Mouse (Mus musculus) layer of hippocampus, adult 2 months (tissue): ENCODE data around the gene Cacna1h. TPM values are rescaled to one million over a fixed set of nuclear protein-coding genes. Genes with fewer than 3 reads are reported as not detected.

ENCODE experiments used
- DNase-seq, 2 experiments: peaks; one replicate each; pipeline ENCODE4 v3.0.0; 2022; ENCODE audit warnings: low spot score in 2 of 2
- H3K27ac ChIP-seq: fragments of 200-600 bp; 2 replicates; pipeline ENCODE4 v1.8.1; 2022
- H3K4me3 ChIP-seq: fragments of 200-600 bp; 2 replicates; pipeline ENCODE4 v1.8.1; 2022; ENCODE audit warnings: mild to moderate bottlenecking
- CTCF ChIP-seq: fragments of 200-600 bp; conservative IDR thresholded peaks from 2 replicates; pipeline ENCODE4 v1.8.1; 2022; ENCODE audit warnings: antibody characterized with exemption, mild to moderate bottlenecking, moderate library complexity
- long read RNA-seq, 2 experiments: library from polyadenylated mRNA; stranded (forward); transcript quantifications; one replicate each; pipeline ENCODE4 v2.0.0; 2021; ENCODE audit warnings: borderline mapping rate in 2 of 2
- total RNA-seq, 2 experiments: library from RNA; stranded (reverse); gene quantifications; 2 replicates each; pipeline ENCODE4 v1.2.3; 2021

Gene Cacna1h
- 100 to 1,000 TPM; 121 to 142 TPM for total RNA-seq
- long read RNA-seq, experiment 1, full-length matches to known transcripts = 8 of 30 reads
- long read RNA-seq, experiment 1, partial matches to known transcripts = 15 of 30 reads
- long read RNA-seq, experiment 1, other reads (novel, unspliced or antisense) = 7 of 30 reads
- long read RNA-seq, experiment 2, full-length matches to known transcripts = 11 of 53 reads
- long read RNA-seq, experiment 2, partial matches to known transcripts = 27 of 53 reads
- long read RNA-seq, experiment 2, other reads (novel, unspliced or antisense) = 15 of 53 reads

DNA sequence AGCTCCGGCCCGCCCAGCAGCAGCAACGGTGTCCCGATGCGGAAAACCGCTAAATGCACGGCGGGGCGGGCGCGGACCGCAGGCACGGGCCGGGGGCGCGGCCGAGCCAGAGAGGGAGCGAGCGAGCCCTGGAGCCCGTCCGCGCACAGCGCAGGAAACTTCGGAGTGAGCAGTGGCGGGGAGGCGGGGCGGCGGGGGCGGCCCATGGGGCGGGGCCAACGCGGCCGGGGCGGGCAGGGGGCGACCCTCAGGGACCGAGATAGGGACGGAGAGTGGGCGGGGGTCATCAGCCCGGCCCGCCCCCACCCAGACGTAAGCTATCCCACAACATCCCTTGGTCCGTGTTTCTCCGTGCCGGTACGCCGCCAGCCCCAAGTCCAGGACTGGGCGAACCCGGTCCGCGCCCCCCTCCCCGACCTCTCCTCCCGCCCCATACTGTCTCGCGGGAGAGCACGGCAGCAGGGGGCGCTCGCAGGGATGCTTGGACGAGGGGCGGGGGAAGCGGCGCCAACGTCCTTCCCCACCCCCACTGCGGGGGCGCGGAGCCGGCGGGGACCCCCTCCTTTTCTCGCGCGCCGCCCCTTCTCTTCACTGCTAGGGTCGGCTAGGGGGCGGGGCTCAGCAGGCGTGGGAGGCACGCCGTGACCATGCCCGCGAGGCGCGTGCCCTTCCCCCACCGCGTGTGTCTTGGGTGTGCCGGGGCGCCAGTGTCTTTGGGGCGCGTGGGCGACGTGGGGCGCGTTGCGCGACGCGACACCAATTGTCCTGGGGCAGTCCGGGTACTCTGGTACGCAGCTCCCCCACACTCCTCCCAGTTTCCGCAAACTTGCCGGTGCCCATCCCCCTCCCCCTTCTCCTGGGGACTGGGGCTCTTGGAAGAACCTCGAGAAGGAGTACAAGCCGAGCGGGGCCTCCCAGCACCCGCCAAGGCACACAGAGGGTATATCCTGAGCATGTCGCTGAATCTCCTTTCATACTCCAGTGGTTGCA is at the start of gene Cacna1h:
TSS of gene Cacna1h (minus strand) at position 167 of the 990 bp plus-strand sequence.
- DNase-seq = peak; percentile 73 to 81
- peak within 1 kb of the TSS; percentile 96 for H3K27ac ChIP-seq

DNA sequence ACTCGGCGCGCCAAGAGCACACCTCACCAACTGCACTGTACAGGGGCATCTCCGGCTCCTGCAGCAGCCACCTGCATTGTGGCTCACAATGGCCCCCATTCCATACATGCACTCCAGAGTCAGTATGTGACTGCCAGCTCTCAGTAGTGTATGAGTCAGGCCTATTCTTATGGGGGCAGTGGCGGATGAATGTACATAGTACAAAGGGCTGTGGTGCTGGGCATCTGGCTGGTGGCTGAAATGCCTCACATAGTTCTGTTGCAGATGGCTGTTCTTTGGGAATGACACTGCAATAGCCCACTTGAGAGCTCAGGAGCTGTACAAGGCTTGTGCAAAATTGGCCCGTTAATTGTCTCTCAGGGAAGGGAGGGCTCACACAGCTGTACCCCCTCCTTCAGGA is 48.5 kb upstream of the Cacna1h start:
- Histone ChIP-seq H3K4me3 (no peak overlapping the region), H3K27ac (no peak overlapping the region)
- TF ChIP-seq CTCF = no peak
- DNase-seq = no peak

More for the DNA sequence above, at the start of gene Cacna1h:
- peak; percentile 84 for TF ChIP-seq CTCF
- peak within 1 kb of the TSS; percentile 85 for H3K4me3 ChIP-seq

DNA sequence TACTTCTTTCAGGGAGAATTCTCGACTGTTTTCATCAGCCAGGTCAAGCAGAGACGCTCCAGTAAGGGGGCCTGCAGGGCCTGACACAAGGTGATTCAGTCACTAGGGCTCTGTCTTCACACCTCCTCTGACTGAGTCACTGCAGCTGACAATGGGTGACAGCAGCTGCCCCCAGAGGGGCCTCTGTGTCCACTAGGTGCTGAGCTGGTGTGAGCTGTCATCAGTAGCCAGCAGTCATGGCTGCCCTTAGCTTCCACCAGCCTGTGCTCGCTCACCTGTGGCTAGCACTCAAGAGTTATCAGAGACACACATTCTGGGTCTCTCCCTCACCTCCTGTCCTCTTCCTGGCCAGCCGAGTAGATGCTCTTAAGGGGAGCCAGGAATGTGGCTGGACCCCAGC is 47.2 kb upstream of the Cacna1h start:
- Histone ChIP-seq H3K4me3 (no peak overlapping the region), H3K27ac (no peak overlapping the region)
- TF ChIP-seq CTCF = no peak
- DNase-seq = no peak

DNA sequence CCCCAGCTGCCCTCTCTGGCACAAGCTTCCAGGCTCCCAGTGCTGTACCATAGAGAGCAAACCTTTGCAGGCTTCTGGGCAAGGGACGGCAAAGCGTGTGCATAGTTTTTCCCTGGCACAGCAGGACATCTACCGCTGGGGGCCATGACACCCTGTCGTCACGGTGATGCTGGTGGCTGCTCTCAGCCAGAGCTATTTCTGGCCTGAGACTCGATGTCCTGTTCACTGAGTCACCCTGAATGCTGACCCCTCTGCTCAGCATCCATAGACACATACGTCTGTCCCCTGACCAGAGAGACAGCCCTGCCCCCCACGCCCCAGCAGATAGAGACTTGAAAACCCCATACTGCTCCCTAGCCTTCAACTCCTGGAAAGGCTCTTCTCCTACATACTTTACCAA is 46.6 kb upstream of the Cacna1h start:
- H3K4me3 ChIP-seq = no peak overlapping the region
- H3K27ac ChIP-seq = no peak overlapping the region
- no peak for DNase-seq
- TF ChIP-seq CTCF = no peak

DNA sequence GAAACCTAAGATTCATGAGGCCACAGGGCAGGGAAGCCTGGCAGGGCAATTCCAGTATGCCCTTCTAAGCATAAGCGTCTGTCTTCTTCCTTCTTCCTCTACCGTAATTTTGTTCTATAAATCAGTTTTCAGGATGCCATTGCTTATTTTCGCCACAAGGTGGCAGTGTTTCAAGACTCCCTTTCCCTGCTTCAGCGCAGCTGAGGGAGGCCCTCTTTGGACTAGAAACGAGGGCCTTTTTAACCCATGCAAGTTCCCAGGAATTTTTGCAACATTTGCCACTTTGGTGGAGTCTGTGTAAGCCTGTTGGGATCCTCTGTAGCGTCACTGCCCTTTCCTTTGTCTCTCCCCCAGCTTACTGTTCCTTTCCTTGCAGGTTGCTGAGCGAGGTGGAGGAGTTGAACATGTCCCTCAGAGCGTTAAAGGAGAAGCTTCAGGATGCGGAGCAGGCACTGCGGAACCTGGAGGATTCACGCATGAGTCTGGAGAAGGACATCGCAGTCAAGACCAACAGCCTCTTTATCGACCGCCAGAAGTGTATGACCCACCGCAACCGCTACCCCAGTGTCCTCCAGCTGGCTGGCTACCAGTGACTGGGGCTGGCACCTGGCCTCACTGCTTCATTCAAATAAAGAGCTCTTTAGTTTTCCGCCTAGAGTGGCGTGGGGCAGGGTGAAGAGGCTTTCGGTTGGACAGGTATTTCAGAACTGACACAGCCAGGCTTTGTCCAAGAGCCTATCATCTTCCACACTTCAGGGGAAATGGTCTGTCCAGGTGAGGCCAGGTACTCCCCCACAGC is 42.6 kb upstream of the Cacna1h start:
- peak; percentile 54 to 68 for DNase-seq
- no peak overlapping the region for H3K27ac ChIP-seq
- peak; percentile 96 for TF ChIP-seq CTCF
- H3K4me3 ChIP-seq = no peak overlapping the region

DNA sequence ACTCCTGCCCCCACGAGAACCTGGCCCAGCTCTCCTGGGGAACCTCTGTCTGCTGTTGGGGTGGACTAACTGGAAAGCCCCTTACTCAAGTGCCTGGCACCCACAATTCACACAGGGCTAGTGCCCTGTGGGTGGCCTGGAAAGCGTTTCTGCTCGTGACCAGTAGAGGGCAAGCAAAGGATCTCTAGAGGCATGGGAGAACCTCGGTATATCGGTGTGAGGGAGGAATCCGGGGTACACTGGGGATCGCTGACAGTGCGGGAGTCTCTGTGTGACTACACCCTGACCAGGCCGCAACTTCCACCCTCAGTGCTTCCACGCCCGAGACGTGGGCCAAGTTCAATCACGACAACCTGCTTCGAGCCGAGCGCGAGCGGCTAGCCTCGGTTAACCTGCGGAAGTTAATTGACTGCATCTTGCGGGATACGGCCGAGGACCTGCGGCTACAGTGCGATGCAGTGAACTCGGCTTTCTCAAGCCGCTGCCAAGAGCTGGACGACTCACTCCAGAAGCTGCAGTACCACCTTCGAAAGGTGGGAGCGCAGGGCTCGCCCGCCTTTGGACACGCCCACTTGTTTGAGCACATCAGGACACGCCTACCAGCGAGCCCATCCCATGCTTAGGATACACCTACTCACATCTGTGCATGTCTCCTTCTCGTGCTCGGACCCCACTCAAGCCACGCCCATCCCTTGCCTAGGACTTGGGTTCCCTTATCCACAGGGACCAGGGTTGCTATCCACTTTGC is 40.9 kb upstream of the Cacna1h start:
- no peak overlapping the region for H3K27ac ChIP-seq
- peak; percentile 65 to 71 for DNase-seq
- H3K4me3 ChIP-seq = peak overlapping the region; percentile 52
- peak; percentile 78 for TF ChIP-seq CTCF

DNA sequence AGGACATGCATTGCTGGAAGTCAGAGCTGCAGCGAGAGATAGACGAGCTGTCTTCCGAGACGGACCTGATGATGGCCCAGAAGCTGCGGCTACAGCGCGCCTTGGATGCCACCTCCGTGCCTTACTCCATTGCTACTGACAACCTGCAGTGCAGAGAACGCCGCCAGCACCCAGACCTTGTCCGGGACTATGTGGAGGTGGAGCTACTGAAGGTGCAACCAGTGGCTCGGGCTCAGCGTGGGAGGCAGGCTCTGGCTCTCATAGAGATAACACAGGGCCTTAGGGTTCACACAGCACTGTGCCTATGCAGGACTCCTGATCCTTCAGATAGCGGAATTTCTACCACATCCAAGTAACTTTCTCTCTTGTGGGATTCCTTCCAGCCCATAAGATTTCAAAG is 38.5 kb upstream of the Cacna1h start:
- Histone ChIP-seq H3K4me3 (no peak overlapping the region; the same call in 1 of the 2 replicates), H3K27ac (peak overlapping the region; percentile 32; the same call in 1 of the 2 replicates)
- DNase-seq = no peak
- TF ChIP-seq CTCF = no peak

DNA sequence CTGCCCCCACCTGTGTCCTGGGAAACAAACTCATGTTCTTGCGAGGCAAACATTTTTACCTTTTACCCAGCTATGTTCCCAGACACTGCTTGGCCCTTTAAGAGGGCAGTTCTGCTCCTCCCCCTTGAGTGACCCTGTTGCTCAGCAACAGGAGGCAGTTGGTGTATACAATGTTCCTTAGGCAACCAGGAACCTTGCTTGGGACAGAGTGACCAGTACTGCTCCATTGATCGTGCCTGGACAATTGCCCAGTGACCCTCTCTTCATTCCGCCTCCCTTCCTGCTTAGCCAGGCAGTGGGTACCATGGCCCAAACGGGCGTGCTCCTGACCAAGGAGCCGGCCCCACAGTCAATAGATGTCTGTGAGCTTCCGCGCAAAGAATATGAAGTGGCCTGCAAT is 37.8 kb upstream of the Cacna1h start:
- no peak for TF ChIP-seq CTCF
- Histone ChIP-seq H3K27ac (peak overlapping the region; percentile 32; the same call in 1 of the 2 replicates), H3K4me3 (peak overlapping the region; percentile 17; the same call in 1 of the 2 replicates)
- no peak for DNase-seq

DNA sequence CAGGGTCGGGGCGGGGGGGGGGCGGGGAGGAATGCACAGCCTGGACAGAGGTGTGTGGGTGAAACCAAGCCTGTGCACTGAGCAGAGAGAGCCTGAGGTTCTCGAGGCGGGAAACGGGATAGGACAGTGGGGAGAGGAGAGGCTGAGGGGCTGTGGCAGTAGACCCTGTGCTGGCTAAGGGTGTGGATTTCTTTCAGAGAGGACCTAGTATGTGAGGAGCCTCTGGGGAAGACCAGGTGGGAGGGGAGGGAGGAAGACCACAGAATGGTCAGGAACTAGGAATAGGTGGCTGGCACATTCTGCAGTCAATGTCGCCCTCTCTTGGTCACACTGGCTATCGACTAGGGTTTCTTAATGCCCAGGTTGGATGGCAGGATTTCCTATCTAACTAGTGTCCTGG is 36.2 kb upstream of the Cacna1h start:
- DNase-seq = peak; percentile 71 to 79
- Histone ChIP-seq H3K4me3 (no peak overlapping the region), H3K27ac (no peak overlapping the region)
- TF ChIP-seq CTCF = peak; percentile 90

DNA sequence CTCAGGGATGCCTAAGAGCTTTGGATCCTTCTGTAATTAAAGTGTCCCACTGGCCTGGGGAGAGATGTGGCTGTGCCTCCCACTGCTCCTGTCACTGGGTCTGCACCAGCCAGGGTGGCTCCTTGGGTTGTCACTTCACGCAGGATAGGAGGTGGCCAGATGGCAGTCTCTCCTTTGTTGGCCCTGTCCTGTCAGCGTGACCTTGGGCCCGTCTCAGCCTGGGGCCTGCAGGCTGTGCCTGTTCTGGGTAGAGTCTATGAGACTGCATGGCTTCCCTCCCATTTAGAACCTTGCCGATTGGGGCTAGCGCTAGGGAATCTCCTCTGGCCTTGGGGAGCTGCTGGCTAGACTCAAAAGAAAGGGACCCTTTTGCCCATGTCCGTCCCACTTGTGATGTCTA is 34.7 kb upstream of the Cacna1h start:
- no peak for DNase-seq
- Histone ChIP-seq H3K4me3 (no peak overlapping the region), H3K27ac (no peak overlapping the region)
- TF ChIP-seq CTCF = no peak

DNA sequence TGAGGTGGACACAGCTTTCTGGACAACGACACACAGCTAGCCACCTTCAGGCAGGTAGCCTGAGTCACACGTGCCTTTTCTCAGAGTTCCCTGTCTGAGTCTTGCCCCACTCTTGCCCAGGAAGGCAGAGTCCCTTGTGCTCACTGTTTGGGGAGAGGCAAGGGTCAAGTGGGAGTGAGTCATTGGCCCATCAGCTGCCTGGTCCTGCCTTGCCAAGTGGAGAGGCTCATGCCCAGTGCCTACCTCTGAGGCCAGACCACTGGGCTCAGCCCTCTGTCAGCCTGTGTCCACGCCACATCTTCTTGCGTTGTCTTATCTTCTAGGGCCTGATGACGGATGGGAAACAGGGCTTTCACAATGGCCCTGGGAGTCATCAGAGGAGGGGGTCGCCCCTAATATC is 34.2 kb upstream of the Cacna1h start:
- DNase-seq = no peak
- no peak for TF ChIP-seq CTCF
- H3K4me3 ChIP-seq = no peak overlapping the region
- H3K27ac ChIP-seq = no peak overlapping the region

DNA sequence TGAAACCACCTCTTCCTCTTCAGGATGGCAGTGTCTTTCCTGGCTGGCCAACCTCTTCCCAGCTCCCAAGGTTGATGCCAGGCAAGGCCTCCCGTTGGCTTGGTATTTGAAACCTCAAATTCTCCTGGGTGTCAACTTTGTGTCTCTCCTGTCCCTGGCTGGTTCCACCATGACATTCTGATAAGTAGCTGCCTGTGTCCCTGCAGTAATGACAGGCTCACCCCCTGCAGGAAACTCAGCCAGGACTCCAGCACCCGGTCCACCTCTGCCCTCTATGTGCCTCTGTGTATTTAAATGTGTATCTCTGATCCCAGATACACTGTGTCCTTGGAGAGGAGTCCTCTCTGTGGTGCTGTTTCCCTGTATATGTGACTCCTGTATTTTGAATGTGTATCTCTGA is 32.7 kb upstream of the Cacna1h start:
- no peak overlapping the region for H3K4me3 ChIP-seq
- no peak for TF ChIP-seq CTCF
- DNase-seq = no peak
- no peak overlapping the region for H3K27ac ChIP-seq
